Mouse (Mus musculus): ENCODE results near the gene Krt71.

GRCm38 (mm10) chr15:101708683-101709082, 34.2 kb downstream of the Krt71 start:
- TF ChIP-seq CTCF (IDR thresholded peaks at IDR 0.05) = no peak
- no peak for TF ChIP-seq POLR2A (IDR thresholded peaks at IDR 0.05; ENCODE audit: insufficient read depth, low read depth, low read length)
- no peak for TF ChIP-seq EP300 (IDR thresholded peaks at IDR 0.05; ENCODE audit: insufficient read depth, low read depth, low read length)

Measured in heart, adult 2 months (tissue).